Mouse (Mus musculus): ENCODE data around the gene Col6a4. TPM values are rescaled to one million over a fixed set of nuclear protein-coding genes. Genes with fewer than 3 reads are reported as not detected.

Gene Col6a4
- total and polyA plus RNA-seq, 2 experiments: not detected

GRCm38 (mm10) chr9:105971351-105971894, 125.2 kb downstream of the Col6a4 start:
- no peak for TF ChIP-seq CTCF (IDR thresholded peaks at IDR 0.05; ENCODE audit: low read depth, low read length)
- no peak for TF ChIP-seq POLR2A (IDR thresholded peaks at IDR 0.05; ENCODE audit: extremely low read depth, insufficient read depth, low read length)
- H3K9ac ChIP-seq (ENCODE audit: low read depth, low read length): no peak overlapping the region
- no peaks in the 10 kb centered on the region for H3K36me3 ChIP-seq (ENCODE audit: control insufficient read depth, insufficient read depth, low read length)
- H3K79me2 ChIP-seq (ENCODE audit: control insufficient read depth, insufficient read depth, low read length): no peaks in the 10 kb centered on the region
- H3K4me1 ChIP-seq (ENCODE audit: control insufficient read depth, insufficient read depth, low read length): no peaks in the 10 kb centered on the region; the same call in 1 of the 2 replicates
- WGBS: 93% methylated on average over 14 of the region's 14 CpGs
- H3K27me3 ChIP-seq (ENCODE audit: control insufficient read depth, insufficient read depth, low read length): no peaks in the 10 kb centered on the region
- no peak overlapping the region for H3K27ac ChIP-seq (replicated peaks; ENCODE audit: insufficient read depth, low read depth, low read length)
- no peak for DNase-seq (ENCODE audit: extremely low read depth, low read depth, low spot score)
- H3K4me3 ChIP-seq (ENCODE audit: insufficient read depth, low read depth, low read length): no peak overlapping the region

- no peak for TF ChIP-seq POLR2A (IDR thresholded peaks at IDR 0.05; ENCODE audit: extremely low read depth, insufficient read depth, low read length)
- TF ChIP-seq CTCF (IDR thresholded peaks at IDR 0.05; ENCODE audit: low read depth, low read length): no peak
- Histone ChIP-seq H3K4me3 (ENCODE audit: insufficient read depth, low read depth, low read length) (no peak overlapping the region), H3K4me1 (ENCODE audit: control insufficient read depth, insufficient read depth, low read length) (no peaks in the 10 kb centered on the region; the same call in 1 of the 2 replicates), H3K9ac (ENCODE audit: low read depth, low read length) (no peak overlapping the region), H3K36me3 (ENCODE audit: control insufficient read depth, insufficient read depth, low read length) (no peaks in the 10 kb centered on the region), H3K27me3 (ENCODE audit: control insufficient read depth, insufficient read depth, low read length) (no peaks in the 10 kb centered on the region), H3K27ac (replicated peaks; ENCODE audit: insufficient read depth, low read depth, low read length) (no peak overlapping the region), H3K79me2 (ENCODE audit: control insufficient read depth, insufficient read depth, low read length) (no peaks in the 10 kb centered on the region)
- DNase-seq (ENCODE audit: extremely low read depth, low read depth, low spot score): no peak
- 75% methylated on average over 5 of the region's 5 CpGs for WGBS
Measured at GRCm38 (mm10) chr9:105970901-105971300, 125.7 kb downstream of the Col6a4 start.

- H3K9ac ChIP-seq (ENCODE audit: low read depth, low read length): no peak overlapping the region
- TF ChIP-seq POLR2A (IDR thresholded peaks at IDR 0.05; ENCODE audit: extremely low read depth, insufficient read depth, low read length) (no peak), CTCF (IDR thresholded peaks at IDR 0.05; ENCODE audit: low read depth, low read length) (no peak)
- H3K4me1 ChIP-seq (ENCODE audit: control insufficient read depth, insufficient read depth, low read length): no peaks in the 10 kb centered on the region
- no peaks in the 10 kb centered on the region for H3K27me3 ChIP-seq (ENCODE audit: control insufficient read depth, insufficient read depth, low read length)
- WGBS: 84% methylated on average over 5 of the region's 5 CpGs
- H3K4me3 ChIP-seq (ENCODE audit: insufficient read depth, low read depth, low read length): no peak overlapping the region
- no peak overlapping the region for H3K27ac ChIP-seq (replicated peaks; ENCODE audit: insufficient read depth, low read depth, low read length)
- no peaks in the 10 kb centered on the region for H3K36me3 ChIP-seq (ENCODE audit: control insufficient read depth, insufficient read depth, low read length)
- no peaks in the 10 kb centered on the region for H3K79me2 ChIP-seq (ENCODE audit: control insufficient read depth, insufficient read depth, low read length)
- no peak for DNase-seq (ENCODE audit: extremely low read depth, low read depth, low spot score)
Measured at GRCm38 (mm10) chr9:105967976-105968375, 128.6 kb downstream of the Col6a4 start.

GRCm38 (mm10) chr9:105960533-105960932, 136.1 kb downstream of the Col6a4 start, which contains the start of gene Col6a5:
Gene Col6a5 (minus strand): TSS chr9:105960643.
- Histone ChIP-seq H3K27me3 (ENCODE audit: control insufficient read depth, insufficient read depth, low read length) (peaks cover 2% of the 10 kb centered on the region; the same call in 1 of the 2 replicates), H3K9ac (ENCODE audit: low read depth, low read length) (no peak within 1 kb of the TSS), H3K79me2 (ENCODE audit: control insufficient read depth, insufficient read depth, low read length) (no peaks in the 10 kb centered on the region), H3K27ac (replicated peaks; ENCODE audit: insufficient read depth, low read depth, low read length) (no peak within 1 kb of the TSS), H3K36me3 (ENCODE audit: control insufficient read depth, insufficient read depth, low read length) (no peaks in the 10 kb centered on the region), H3K4me3 (ENCODE audit: insufficient read depth, low read depth, low read length) (no peak within 1 kb of the TSS), H3K4me1 (ENCODE audit: control insufficient read depth, insufficient read depth, low read length) (no peaks in the 10 kb centered on the region)
- no peak for DNase-seq (ENCODE audit: extremely low read depth, low read depth, low spot score)
- no peak for TF ChIP-seq CTCF (IDR thresholded peaks at IDR 0.05; ENCODE audit: low read depth, low read length)
- TF ChIP-seq POLR2A (IDR thresholded peaks at IDR 0.05; ENCODE audit: extremely low read depth, insufficient read depth, low read length): no peak
- 11% methylated on average over 13 of the region's 13 CpGs for WGBS

GRCm38 (mm10) chr9:105959116-105959515, 137.5 kb downstream of the Col6a4 start:
- no peak overlapping the region for H3K9ac ChIP-seq (ENCODE audit: low read depth, low read length)
- no peak for DNase-seq (ENCODE audit: extremely low read depth, low read depth, low spot score)
- whole genome bisulfite sequencing: 64% methylated on average over 1 of the region's 1 CpGs
- H3K27me3 ChIP-seq (ENCODE audit: control insufficient read depth, insufficient read depth, low read length): peaks cover 2% of the 10 kb centered on the region; the same call in 1 of the 2 replicates
- no peak overlapping the region for H3K27ac ChIP-seq (replicated peaks; ENCODE audit: insufficient read depth, low read depth, low read length)
- H3K79me2 ChIP-seq (ENCODE audit: control insufficient read depth, insufficient read depth, low read length): no peaks in the 10 kb centered on the region
- no peak overlapping the region for H3K4me3 ChIP-seq (ENCODE audit: insufficient read depth, low read depth, low read length)
- TF ChIP-seq POLR2A (IDR thresholded peaks at IDR 0.05; ENCODE audit: extremely low read depth, insufficient read depth, low read length): no peak
- TF ChIP-seq CTCF (IDR thresholded peaks at IDR 0.05; ENCODE audit: low read depth, low read length): no peak
- H3K4me1 ChIP-seq (ENCODE audit: control insufficient read depth, insufficient read depth, low read length): no peaks in the 10 kb centered on the region
- H3K36me3 ChIP-seq (ENCODE audit: control insufficient read depth, insufficient read depth, low read length): no peaks in the 10 kb centered on the region

- no peak for TF ChIP-seq POLR2A (IDR thresholded peaks at IDR 0.05; ENCODE audit: extremely low read depth, insufficient read depth, low read length)
Measured at GRCm38 (mm10) chr9:105949755-105950154, 146.8 kb downstream of the Col6a4 start.

More at GRCm38 (mm10) chr9:105949755-105950154, 146.8 kb downstream of the Col6a4 start:
- H3K27me3 ChIP-seq (ENCODE audit: control insufficient read depth, insufficient read depth, low read length): no peaks in the 10 kb centered on the region
- no peaks in the 10 kb centered on the region for H3K36me3 ChIP-seq (ENCODE audit: control insufficient read depth, insufficient read depth, low read length)
- H3K79me2 ChIP-seq (ENCODE audit: control insufficient read depth, insufficient read depth, low read length): no peaks in the 10 kb centered on the region
- no peak for DNase-seq (ENCODE audit: extremely low read depth, low read depth, low spot score)
- H3K27ac ChIP-seq (replicated peaks; ENCODE audit: insufficient read depth, low read depth, low read length): no peak overlapping the region
- 84% methylated on average over 1 of the region's 1 CpGs for WGBS
- H3K9ac ChIP-seq (ENCODE audit: low read depth, low read length): no peak overlapping the region
- H3K4me1 ChIP-seq (ENCODE audit: control insufficient read depth, insufficient read depth, low read length): no peaks in the 10 kb centered on the region
- no peak overlapping the region for H3K4me3 ChIP-seq (ENCODE audit: insufficient read depth, low read depth, low read length)

Measured in liver, adult 2 months (tissue).